Mouse (Mus musculus) limb, embryonic 14.5 days (tissue): Measurements from ENCODE around the gene Pear1. TPM values are rescaled to one million over a fixed set of nuclear protein-coding genes. Genes with fewer than 3 reads are reported as not detected.

ENCODE experiments used
- ATAC-seq: fragments of 200-750 bp; cut with Nextera tagmentation; 2 replicates; pipeline ENCODE4 v1.8.0; 2017; ENCODE audit warnings: low read depth, moderate number of reproducible peaks, moderate TSS enrichment; ENCODE audit not compliant: low FRiP score
- DNase-seq: peaks from one replicate; pipeline ENCODE4 v3.0.0-alpha.2; 2015; ENCODE audit warnings: low spot score
- H3K27ac ChIP-seq: fragments of 300-500 bp; sonication (generic); replicated peaks from 2 replicates; pipeline ENCODE4 v1.5.1; 2014; ENCODE audit warnings: low read depth, mild to moderate bottlenecking, low read length, moderate library complexity, mixed read lengths
- H3K27me3 ChIP-seq: fragments of 300-500 bp; sonication (generic); 2 replicates; pipeline ENCODE4 v1.6.1; 2014; ENCODE audit warnings: low read length, mixed read lengths; ENCODE audit not compliant: control insufficient read depth, insufficient read depth
- H3K36me3 ChIP-seq: fragments of 300-500 bp; sonication (generic); 2 replicates; pipeline ENCODE4 v1.6.1; 2014; ENCODE audit warnings: mild to moderate bottlenecking, low read length, moderate library complexity, mixed read lengths; ENCODE audit not compliant: control insufficient read depth, insufficient read depth
- H3K4me1 ChIP-seq: fragments of 300-500 bp; sonication (generic); 2 replicates; pipeline ENCODE4 v1.6.1; 2014; ENCODE audit warnings: antibody characterized with exemption, low read length, mixed read lengths; ENCODE audit not compliant: control insufficient read depth, insufficient read depth
- H3K4me2 ChIP-seq: fragments of 300-500 bp; sonication (generic); replicated peaks from 2 replicates; pipeline ENCODE4 v1.6.1; 2014; ENCODE audit warnings: low read depth, mild to moderate bottlenecking, low read length, moderate library complexity; ENCODE audit not compliant: severe bottlenecking
- H3K4me3 ChIP-seq: fragments of 300-500 bp; sonication (generic); replicated peaks from 2 replicates; pipeline ENCODE4 v1.5.1; 2014; ENCODE audit warnings: low read length
- H3K9ac ChIP-seq: fragments of 300-500 bp; sonication (generic); 2 replicates; pipeline ENCODE4 v1.6.1; 2014; ENCODE audit warnings: mild to moderate bottlenecking, low read depth, low read length, moderate library complexity; ENCODE audit not compliant: severe bottlenecking
- H3K9me3 ChIP-seq: fragments of 300-500 bp; sonication (generic); 2 replicates; pipeline ENCODE4 v1.6.1; 2016; ENCODE audit warnings: low read length; ENCODE audit not compliant: control insufficient read depth
- POLR2A ChIP-seq: fragments of 200-500 bp; IDR thresholded peaks from 2 replicates; pipeline ENCODE4 v1.8.0; 2012; ENCODE audit warnings: inconsistent platforms, mild to moderate bottlenecking, moderate library complexity, borderline replicate concordance; ENCODE audit not compliant: insufficient read depth, insufficient read length; ENCODE audit errors: extremely low read depth
- WGBS: fragments of 180-500 bp; shearing (Covaris S2); extraction: QIAGEN DNeasy Blood & Tissue Kit; methylation state at CpG from one replicate; pipeline ENCODE4 v1.1.7; 2014; 5-methylcytosine and 5-hydroxymethylcytosine counted together
- polyA plus RNA-seq, 2 experiments: library from polyadenylated mRNA; depleted of rRNA in 1 of 2; stranded (reverse) in 1 of 2; unstranded in 1 of 2; fragments of >200 nt; fragmentation: Nextera tagmentation in 1 of 2; extraction: Ambion mirVana in 1 of 2; gene quantifications; 2 replicates each; pipeline versions ENCODE4 v1.2.1 to v1.2.3; 2012 to 2014

The Pear1 gene
- polyA plus RNA-seq, 2 experiments = 21.5 to 47.2 TPM

DNA sequence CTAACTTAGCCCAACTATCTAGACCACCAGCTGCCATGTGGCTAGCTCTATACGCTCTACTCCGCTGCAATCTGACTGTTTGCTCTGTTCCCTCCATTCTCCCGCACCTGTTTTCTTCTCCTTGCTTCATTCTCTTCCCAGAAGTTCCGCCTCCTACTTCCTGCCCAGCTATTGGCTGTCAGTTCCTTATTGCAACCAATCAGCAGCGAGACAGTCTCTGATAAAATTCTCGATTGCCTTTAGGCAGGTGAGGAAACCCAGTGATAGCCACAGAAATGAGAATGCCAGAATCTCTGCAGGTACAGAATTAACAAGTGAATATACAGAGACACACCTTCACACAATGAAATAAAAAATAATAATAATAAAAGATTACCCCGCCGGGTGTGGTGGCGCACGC is 4.9 kb upstream of the Pear1 start:
- ATAC-seq (no peak), DNase-seq (no peak)
- no peak overlapping the region for H3K4me2 ChIP-seq
- H3K36me3 ChIP-seq = no peaks in the 10 kb centered on the region
- WGBS = 54% methylated on average over 10 of the region's 10 CpGs
- no peaks in the 10 kb centered on the region for H3K4me1 ChIP-seq
- H3K4me3 ChIP-seq = no peak overlapping the region
- no peaks in the 10 kb centered on the region for H3K27me3 ChIP-seq
- no peaks in the 10 kb centered on the region for H3K9me3 ChIP-seq
- no peak for TF ChIP-seq POLR2A
- H3K27ac ChIP-seq = no peak overlapping the region
- H3K9ac ChIP-seq = no peak overlapping the region

DNA sequence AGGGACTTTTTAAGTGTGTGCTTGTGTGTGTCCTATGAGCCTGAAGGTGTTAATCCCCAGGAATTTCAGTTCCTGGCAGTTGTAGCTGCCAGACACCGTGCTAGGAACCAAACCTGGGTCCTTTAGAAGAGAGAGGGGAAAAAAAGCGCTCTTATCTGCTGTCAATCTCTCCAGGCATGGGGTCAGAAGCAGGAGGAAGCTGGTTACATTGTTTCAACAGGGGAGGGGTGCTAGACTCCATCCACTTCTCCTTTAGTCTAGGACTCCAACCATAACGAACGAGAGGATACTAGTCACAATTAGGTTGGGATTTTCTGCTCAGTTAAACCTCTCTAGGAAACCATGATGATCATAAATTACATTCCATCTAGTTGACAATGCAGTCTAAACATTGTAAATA is 4.3 kb upstream of the Pear1 start:
- ATAC-seq (no peak), DNase-seq (no peak)
- Histone ChIP-seq H3K27ac (no peak overlapping the region), H3K36me3 (no peaks in the 10 kb centered on the region), H3K9me3 (no peaks in the 10 kb centered on the region), H3K4me3 (no peak overlapping the region), H3K27me3 (no peaks in the 10 kb centered on the region), H3K4me2 (no peak overlapping the region), H3K9ac (no peak overlapping the region), H3K4me1 (no peaks in the 10 kb centered on the region)
- no peak for TF ChIP-seq POLR2A
- 50% methylated on average over 4 of the region's 4 CpGs for WGBS

DNA sequence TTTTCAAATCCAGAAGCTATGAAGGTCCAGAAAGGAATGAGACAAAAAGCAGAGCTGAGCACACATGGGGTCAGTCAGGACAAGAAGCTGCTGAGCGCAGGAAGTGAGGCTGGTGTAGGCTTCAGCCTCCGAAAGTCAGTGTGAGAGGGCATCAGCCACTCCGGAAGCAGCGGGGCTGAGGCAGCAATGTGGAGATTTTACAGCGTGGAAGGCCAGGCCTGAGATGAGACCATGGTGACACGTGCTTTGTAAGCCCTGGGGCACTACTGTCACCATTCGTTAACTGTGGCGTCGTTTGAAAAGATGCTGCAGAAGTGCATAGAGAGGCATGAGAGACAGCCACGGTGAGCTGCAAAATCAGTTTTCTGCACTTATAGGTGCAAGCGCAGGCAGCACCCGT is 5.9 kb downstream of the Pear1 start:
- no peak for ATAC-seq
- H3K36me3 ChIP-seq = no peaks in the 10 kb centered on the region
- no peaks in the 10 kb centered on the region for H3K4me1 ChIP-seq
- no peaks in the 10 kb centered on the region for H3K27me3 ChIP-seq
- no peak overlapping the region for H3K9ac ChIP-seq
- no peak for DNase-seq
- no peaks in the 10 kb centered on the region for H3K9me3 ChIP-seq
- H3K27ac ChIP-seq = no peak overlapping the region
- H3K4me2 ChIP-seq = no peak overlapping the region
- H3K4me3 ChIP-seq = no peak overlapping the region
- WGBS = 70% methylated on average over 12 of the region's 12 CpGs
- TF ChIP-seq POLR2A = no peak

DNA sequence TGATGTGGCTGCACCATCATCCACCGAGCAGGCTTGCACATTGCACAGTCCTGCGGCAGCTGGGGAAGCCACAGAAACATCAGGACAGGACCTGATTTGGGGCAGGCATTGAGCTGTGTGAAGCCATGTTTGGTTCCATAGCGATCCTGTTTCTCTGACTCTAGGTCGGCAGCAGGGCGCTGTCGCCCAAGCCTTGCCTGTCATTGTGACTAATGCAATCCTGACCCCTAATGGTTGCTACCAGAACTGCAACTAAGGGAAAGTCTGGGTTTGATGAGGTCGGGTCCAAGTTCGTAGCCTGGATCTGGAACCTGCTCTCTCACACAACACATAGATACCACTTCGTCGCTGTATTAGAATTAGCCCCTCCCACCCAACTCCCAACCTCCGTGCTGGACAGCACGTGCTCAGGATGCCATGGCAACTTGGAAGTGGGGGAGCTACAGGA is 7.4 kb downstream of the Pear1 start:
- ATAC-seq (peak; percentile 61; the same call in 1 of the 2 replicates), DNase-seq (peak; percentile 84)
- Histone ChIP-seq H3K27me3 (no peaks in the 10 kb centered on the region), H3K9ac (no peak overlapping the region), H3K9me3 (no peaks in the 10 kb centered on the region), H3K4me2 (0 out of 2 replicates have a peak overlapping the region, but pooled peaks have one; percentile 10), H3K4me3 (no peak overlapping the region), H3K36me3 (no peaks in the 10 kb centered on the region), H3K27ac (no peak overlapping the region), H3K4me1 (no peaks in the 10 kb centered on the region)
- 5% methylated on average over 11 of the region's 12 CpGs for WGBS
- TF ChIP-seq POLR2A = peak; percentile 28; the same call in 1 of the 2 replicates

DNA sequence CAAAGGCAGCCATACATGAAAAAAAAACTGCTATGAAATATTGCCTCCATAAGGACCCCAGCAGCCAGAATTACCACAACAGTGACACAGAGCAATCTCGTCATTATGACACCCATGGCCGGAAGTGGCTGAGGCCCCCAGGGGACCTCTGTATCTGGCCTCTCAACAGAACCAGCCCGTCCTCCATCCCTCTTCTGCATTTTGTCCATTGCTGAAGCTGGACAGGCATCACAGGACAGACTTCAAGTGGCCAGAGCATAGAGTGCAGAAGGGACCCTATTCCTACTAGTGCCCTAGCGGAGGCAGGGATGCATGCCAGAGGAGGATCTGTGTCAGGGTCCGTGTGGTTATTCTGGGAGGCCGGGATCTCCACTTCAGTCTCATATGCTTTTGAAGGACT is 7.9 kb downstream of the Pear1 start:
- Histone ChIP-seq H3K4me1 (no peaks in the 10 kb centered on the region), H3K9ac (no peak overlapping the region), H3K4me3 (no peak overlapping the region), H3K27me3 (no peaks in the 10 kb centered on the region; the same call in 1 of the 2 replicates), H3K9me3 (no peaks in the 10 kb centered on the region), H3K4me2 (no peak overlapping the region), H3K27ac (no peak overlapping the region), H3K36me3 (no peaks in the 10 kb centered on the region)
- DNase-seq = no peak
- no peak for TF ChIP-seq POLR2A
- no peak for ATAC-seq
- WGBS = 54% methylated on average over 6 of the region's 6 CpGs

DNA sequence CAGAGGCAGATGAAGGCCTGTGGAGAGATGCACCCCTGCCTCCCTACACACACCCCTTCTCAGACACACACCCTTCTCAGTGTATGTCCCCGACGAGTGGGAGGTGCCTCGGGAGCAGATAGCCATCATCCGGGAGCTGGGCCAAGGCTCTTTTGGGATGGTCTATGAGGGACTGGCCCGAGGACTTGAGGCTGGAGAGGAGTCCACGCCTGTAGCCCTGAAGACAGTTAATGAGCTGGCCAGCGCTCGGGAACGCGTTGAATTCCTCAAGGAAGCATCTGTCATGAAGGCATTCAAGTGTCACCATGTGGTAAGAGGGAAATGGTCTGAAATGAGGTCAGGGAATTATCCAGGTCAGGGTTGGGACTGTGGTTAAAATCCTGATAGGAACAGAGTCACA is 11.2 kb downstream of the Pear1 start:
- DNase-seq = no peak
- no peak for TF ChIP-seq POLR2A
- no peak for ATAC-seq
- H3K27me3 ChIP-seq = peaks cover 28% of the 10 kb centered on the region
- no peak overlapping the region for H3K27ac ChIP-seq
- 43% methylated on average over 10 of the region's 10 CpGs for WGBS
- no peaks in the 10 kb centered on the region; the same call in 1 of the 2 replicates for H3K9me3 ChIP-seq
- no peaks in the 10 kb centered on the region for H3K36me3 ChIP-seq
- H3K4me2 ChIP-seq = no peak overlapping the region
- H3K4me1 ChIP-seq = no peaks in the 10 kb centered on the region; the same call in 1 of the 2 replicates
- H3K4me3 ChIP-seq = no peak overlapping the region
- H3K9ac ChIP-seq = no peak overlapping the region
